Mouse (Mus musculus) layer of hippocampus, adult 2 months (tissue): ENCODE data around the gene Ybx3. TPM values are rescaled to one million over a fixed set of nuclear protein-coding genes. Genes with fewer than 3 reads are reported as not detected.

Experiments used
- DNase-seq, 2 experiments: peaks; one replicate each; pipeline ENCODE4 v3.0.0; 2022; ENCODE audit warnings: low spot score in 2 of 2
- H3K27ac ChIP-seq: fragments of 200-600 bp; 2 replicates; pipeline ENCODE4 v1.8.1; 2022
- H3K4me3 ChIP-seq: fragments of 200-600 bp; 2 replicates; pipeline ENCODE4 v1.8.1; 2022; ENCODE audit warnings: mild to moderate bottlenecking
- CTCF ChIP-seq: fragments of 200-600 bp; conservative IDR thresholded peaks from 2 replicates; pipeline ENCODE4 v1.8.1; 2022; ENCODE audit warnings: antibody characterized with exemption, mild to moderate bottlenecking, moderate library complexity
- total RNA-seq, 2 experiments: library from RNA; stranded (reverse); gene quantifications; 2 replicates each; pipeline ENCODE4 v1.2.3; 2021

The Ybx3 gene
- total RNA-seq, 2 experiments from 2014 or later = 36.7 to 44.6 TPM

DNA sequence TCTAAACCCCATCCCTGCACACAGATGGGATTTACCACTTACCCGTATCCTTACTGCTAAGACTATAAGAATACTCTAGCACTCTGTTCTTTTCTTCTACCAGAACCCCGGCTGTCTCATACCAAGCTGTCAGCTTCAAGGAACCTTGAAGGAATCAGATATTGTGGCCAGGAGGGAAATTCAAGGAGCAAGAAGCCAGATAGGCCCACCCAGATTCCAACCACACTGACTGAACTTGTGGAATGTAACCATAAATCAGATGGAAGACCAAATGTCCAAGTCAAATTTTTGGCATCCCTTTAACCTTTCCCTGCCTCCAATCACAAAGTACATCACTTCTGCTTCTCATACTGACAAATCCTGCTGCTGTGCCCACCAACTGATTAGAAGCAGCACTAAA is 41.2 kb downstream of the Ybx3 start:
- Histone ChIP-seq H3K27ac (no peak overlapping the region), H3K4me3 (no peak overlapping the region)
- DNase-seq = no peak
- no peak for TF ChIP-seq CTCF

DNA sequence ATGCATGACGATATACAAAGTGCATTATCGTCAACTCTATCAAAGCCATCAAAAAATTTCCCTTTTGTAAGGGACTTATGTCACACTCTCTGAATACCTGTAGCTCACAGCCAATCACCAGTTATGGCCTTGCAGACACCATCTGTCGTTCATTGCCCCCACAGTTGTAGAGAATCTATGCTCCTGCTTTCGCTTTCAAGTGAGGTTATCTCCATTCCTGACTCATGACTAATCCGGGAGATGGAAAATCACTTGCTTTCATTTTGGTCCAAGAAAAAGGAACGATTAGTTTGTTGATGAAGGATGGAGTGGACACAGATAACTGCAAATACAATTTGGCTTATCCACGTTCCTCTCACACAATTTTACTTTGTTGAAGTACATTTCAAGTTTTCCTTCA is 43.9 kb downstream of the Ybx3 start:
- Histone ChIP-seq H3K27ac (no peak overlapping the region), H3K4me3 (no peak overlapping the region)
- no peak for TF ChIP-seq CTCF
- no peak for DNase-seq

DNA sequence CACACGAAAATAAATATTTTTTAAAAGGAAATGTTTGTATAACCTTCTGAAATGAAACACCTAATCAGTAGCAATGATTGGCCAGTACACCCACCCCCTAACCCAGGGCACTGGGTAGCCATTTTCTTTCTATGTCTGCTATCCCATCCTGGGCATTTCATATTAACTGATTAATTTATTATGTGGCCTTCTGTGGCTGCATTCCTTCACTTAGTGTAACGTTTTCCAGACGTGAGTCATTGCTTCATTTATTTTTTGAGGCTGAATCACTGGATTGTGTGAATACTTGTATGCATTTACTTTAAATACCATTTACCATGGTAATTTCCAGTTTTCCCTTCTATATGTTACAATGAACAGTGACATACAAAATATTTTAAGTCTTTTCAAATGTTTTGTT is 48.2 kb downstream of the Ybx3 start:
- Histone ChIP-seq H3K4me3 (no peak overlapping the region), H3K27ac (no peak overlapping the region)
- TF ChIP-seq CTCF = no peak
- DNase-seq = no peak

DNA sequence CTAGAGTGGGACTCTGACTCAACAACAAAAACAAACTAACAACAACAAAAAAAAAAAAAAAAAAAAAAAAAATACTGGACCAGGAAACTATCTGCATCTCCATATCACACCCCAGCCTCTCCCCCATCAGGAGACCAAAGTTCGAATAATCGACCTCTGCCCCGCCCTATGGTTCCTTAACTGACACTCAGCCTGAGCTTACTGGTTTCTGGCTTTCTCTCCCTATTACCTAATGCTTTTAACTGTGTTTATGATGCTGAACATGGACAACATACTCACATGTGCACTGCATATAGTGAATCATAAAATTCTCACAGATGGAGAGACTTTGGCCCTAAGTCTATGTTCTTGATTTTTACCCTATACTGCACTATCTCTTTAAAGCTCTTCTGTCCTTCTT is 49.0 kb downstream of the Ybx3 start:
- no peak overlapping the region for H3K4me3 ChIP-seq
- no peak for DNase-seq
- H3K27ac ChIP-seq = no peak overlapping the region
- no peak for TF ChIP-seq CTCF

DNA sequence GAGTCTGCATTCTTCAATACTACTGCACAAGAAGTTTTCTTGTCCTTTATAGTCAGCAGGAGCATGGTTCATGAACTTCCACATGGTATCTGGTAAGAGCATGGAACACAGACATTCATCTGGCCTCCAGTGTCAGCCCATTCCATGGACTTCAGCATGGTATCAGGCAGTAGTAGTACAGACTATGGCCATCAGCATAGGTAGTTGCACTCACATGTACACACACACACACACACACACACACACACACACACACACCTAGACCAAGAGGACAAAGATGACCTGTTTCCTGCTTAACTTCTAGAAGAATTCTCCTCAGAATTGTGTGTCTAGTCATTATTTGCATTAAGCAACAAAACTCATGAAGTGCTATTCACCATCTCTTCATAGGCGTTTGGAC is 49.5 kb downstream of the Ybx3 start:
- no peak for DNase-seq
- TF ChIP-seq CTCF = no peak
- Histone ChIP-seq H3K4me3 (no peak overlapping the region), H3K27ac (no peak overlapping the region)

DNA sequence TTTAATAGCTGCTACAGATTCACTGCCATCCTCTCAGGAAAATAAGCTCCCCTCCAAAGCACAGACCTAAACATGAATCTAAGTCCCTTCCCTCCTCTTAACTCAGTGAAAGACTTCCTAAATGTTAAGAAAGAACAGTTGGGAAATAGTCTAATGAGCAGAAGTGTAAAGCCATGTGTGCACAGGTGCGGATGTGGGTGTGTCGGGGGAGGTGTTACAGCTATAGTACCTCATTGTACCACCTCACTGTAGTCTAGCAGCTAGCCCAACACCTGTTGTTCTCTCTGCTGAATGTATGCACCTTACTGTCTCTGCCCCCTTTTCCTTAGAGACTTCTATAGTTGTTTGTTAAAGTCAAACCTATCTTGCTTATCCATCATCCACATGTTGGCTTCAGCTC is 61.2 kb downstream of the Ybx3 start:
- Histone ChIP-seq H3K27ac (no peak overlapping the region), H3K4me3 (no peak overlapping the region)
- TF ChIP-seq CTCF = no peak
- no peak for DNase-seq

DNA sequence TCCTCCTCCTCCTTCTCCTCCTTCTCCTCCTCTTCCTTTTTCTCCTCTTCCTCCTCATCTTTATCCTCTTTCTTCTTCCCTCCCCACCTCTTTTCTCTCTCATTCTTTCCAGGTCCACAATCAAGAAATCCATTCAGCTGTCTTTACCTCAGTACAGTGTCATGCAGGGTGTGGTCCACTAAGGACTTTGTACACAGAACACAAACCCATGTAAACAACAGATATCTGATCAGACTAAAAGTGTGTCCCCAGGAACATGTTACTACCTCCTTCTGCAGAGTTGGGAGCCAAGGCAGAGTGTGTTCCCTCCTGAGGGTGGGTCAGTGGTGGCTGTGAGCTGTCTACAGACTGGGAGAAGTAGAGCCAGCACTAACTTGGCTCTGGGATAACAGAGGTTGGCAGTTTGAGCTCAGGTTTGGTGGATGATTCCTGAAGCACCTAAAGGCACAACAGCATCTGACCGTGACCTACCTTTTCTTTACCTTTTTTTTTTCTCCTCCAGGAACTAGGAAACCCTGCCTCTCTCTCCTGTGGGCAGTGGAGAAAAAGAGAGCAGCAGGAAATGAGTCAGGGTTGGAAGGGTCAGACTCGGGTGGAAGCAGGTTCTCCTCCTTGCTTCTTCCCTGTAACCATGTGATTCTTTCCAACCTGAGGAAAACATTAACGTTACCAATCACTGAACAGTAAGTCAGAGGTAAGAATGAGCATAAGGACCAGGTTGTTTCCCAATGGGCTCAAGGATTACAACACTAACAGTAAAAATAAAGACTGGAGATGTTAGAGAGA is 66.2 kb downstream of the Ybx3 start:
- no peak for TF ChIP-seq CTCF

DNA sequence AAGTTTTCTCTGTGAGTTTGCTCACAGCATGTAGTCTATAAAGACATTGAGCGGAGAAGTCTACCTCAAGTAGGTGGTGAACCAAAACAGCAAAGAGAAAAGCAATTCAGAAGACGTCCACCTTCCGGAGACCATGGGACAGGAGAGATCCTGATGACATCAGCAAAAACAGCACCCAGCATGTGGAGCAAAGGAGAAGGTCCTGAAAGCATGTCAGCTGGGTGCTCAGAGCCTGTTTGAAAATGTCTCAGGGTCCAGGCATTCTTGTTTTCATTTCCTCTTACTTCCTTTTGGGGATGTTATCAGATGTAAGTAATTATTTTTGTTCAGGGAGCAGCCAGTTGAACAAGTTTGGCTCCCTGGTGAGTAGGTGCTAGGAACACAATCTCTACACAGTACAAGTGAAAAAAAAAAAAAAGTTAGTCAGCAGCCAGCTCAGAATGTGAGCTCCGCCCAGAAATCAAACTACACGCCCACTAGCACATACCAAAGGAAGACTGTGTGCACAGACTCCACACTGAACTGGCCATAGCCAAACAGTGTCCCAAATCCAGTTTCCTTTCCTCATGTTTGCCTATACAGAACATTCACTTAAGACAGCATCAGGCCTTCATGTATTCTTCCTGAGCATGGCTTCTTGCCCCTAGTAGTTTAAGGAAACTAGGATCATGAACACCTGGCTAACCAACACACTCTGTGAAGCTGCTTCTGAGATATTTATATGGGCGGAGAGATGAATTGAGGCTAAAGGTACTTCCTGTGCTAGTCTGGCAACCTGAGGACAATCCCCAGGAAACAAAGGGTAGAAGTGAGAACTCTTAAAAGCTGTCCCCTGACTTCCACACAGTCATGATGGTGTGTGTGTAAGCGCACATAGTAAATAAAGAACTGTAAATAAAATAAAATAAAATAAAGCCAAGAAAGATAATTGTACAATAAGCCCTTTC is 71.8 kb downstream of the Ybx3 start:
- no peak overlapping the region for H3K27ac ChIP-seq
- no peak for TF ChIP-seq CTCF
- DNase-seq = no peak
- no peak overlapping the region for H3K4me3 ChIP-seq

More for the DNA sequence above, 66.2 kb downstream of the Ybx3 start:
- Histone ChIP-seq H3K27ac (no peak overlapping the region), H3K4me3 (no peak overlapping the region)
- no peak for DNase-seq

Other genes starting within 250 kb of the Ybx3 start
- under 1 TPM; 0.22 to 0.90 TPM for gene Klra2, start 141.1 kb downstream of the Ybx3 start, total RNA-seq
- gene Magohb, start 95.2 kb downstream of the Ybx3 start, total RNA-seq = 10 to 100 TPM; 11.9 to 15.7 TPM
- gene Styk1, start 34.9 kb downstream of the Ybx3 start, total RNA-seq = under 1 TPM; 0.52 to 0.67 TPM
- not detected for gene 5430401F13Rik, start 97.9 kb upstream of the Ybx3 start, total RNA-seq
- gene Gm6619, start 97.9 kb upstream of the Ybx3 start, total RNA-seq = not detected
- not detected for gene Tas2r130, start 242.4 kb upstream of the Ybx3 start, total RNA-seq